Mouse (Mus musculus) kidney, adult 2 months (tissue): ENCODE measurements around the gene Slc9a8.

Experiments used
- CTCF ChIP-seq: fragments of 200-500 bp; conservative IDR thresholded peaks from 2 replicates; pipeline ENCODE4 v1.5.1; 2011; ENCODE audit warnings: low read depth, mild to moderate bottlenecking, control low read depth, low read length, moderate library complexity, mixed read lengths; ENCODE audit not compliant: insufficient read depth, insufficient read length
- POLR2A ChIP-seq: fragments of 200-500 bp; IDR thresholded peaks from one replicate; pipeline ENCODE4 v1.6.1; 2011; ENCODE audit warnings: low read depth, low read length, control low read depth

DNA sequence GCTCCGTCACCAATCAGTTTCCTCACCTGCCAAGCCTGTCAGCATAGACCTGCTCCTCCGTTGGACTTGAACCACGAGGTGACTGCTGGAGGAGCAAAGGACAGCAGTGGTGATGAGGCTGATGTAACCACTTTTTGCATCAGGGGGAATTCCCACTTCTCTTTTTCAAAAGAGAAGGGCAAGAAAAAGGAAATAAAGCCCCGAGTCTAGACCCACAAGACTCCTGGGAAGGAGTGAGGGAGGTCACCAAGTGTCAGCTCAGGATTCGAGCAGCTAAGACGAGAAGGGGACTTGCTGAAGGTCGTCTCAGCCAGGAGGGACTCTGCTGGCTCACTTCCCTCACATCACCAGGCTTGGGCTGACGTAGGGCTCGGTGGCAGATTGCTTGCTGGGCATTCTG is 46.4 kb upstream of the Slc9a8 start:
- TF ChIP-seq POLR2A (no peak), CTCF (no peak)
